Mouse (Mus musculus): Measurements from ENCODE around the gene Fbxl7.

DNA sequence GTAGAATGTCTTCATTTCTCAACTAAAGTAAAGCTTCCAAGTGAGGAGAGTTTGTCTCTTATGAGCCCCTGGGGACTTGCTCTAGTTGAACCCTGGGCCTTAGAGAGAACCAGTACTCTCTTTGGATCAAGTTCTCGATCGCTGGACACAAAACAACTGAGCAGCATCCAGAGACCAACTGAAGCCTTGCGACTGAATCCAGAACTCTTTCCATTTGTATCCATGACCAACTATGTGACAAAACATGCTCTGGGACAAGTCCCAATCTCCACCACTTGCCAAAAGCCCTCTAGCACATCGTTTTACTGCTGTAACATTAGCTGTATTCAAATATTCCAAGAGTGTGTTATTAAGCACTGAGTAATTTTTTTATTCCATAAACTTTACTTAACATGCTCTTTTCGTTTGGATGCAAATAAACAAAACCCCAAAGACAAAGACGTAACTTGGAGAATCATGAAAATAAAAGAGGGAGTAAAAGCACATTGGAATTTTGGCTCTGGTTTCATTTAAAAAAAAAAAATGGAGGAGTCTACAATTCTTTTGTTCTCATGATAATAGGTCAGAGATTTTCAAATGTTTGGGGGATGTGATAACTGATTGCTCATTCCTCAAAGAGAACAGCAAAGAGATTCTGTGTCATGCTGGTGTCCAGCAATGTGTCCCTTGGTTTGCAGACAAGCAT lies 192.1 kb downstream of the Fbxl7 start:
- TF ChIP-seq CTCF (IDR thresholded peaks at IDR 0.05), result no peak
- TF ChIP-seq EP300 (IDR thresholded peaks at IDR 0.05), result no peak

All from lung, postnatal 0 days (tissue).